Mouse (Mus musculus): ENCODE results near the gene Sh3kbp1. TPM values are rescaled to one million over a fixed set of nuclear protein-coding genes. Genes with fewer than 3 reads are reported as not detected.
"Not testable (repeated sequence)": the region's sequence is repeated elsewhere in the genome, so short reads cannot be mapped to it uniquely, and the experiment has no call there.

Sh3kbp1 gene
- polyA plus RNA-seq (2012; rRNA removed), result 31.2 and 32.0 TPM in 2 replicates

- no peak for TF ChIP-seq CTCF (IDR thresholded peaks at IDR 0.05; ENCODE audit: extremely low read depth, insufficient read depth, low read length)
- TF ChIP-seq POLR2A (IDR thresholded peaks at IDR 0.05; ENCODE audit: extremely low read depth, insufficient read depth, low read length), result no peak
- Histone ChIP-seq H3K4me3 (ENCODE audit: insufficient read depth, low read length) (peak within 1 kb of the TSS; percentile 73), H3K4me1 (ENCODE audit: control insufficient read depth, insufficient read depth, low read length) (no peaks in the 10 kb centered on the region), H3K27ac (ENCODE audit: insufficient read depth, low read length) (peak within 1 kb of the TSS; percentile 80; the same call in 1 of the 2 replicates)
These were observed at the start of gene Sh3kbp1 for GRCm38 (mm10) chrX:159626907-159627587. Gene Sh3kbp1, plus strand, starts transcription at chrX:159627272.

- H3K27ac ChIP-seq (ENCODE audit: insufficient read depth, low read length); H3K4me1 ChIP-seq (ENCODE audit: control insufficient read depth, insufficient read depth, low read length); H3K4me3 ChIP-seq (ENCODE audit: insufficient read depth, low read length): not testable (repeated sequence)
These were observed 42.3 kb upstream of the Sh3kbp1 start for GRCm38 (mm10) chrX:159584738-159585137.

DNA sequence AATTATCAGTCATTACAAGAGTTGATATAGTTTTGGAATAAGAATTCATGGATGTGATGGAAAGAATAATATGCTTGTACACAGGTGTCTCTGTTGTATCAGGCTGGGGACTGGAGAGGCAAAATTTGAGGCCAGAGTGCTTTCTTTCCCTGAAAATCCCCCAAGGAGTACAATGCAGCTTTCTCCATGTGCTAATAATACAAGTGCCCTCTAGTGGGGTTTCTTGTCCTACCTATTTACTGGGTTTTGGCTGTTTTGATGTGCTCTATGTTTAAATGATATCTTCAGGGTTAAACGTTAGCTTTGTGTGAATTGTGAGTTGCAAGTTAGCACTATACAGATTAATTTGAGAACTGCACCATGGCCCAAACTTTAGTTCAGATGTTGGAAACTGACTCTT, 35.4 kb upstream of the Sh3kbp1 start:
- no peaks in the 10 kb centered on the region for H3K4me1 ChIP-seq (ENCODE audit: control insufficient read depth, insufficient read depth, low read length)
- H3K27ac ChIP-seq (ENCODE audit: insufficient read depth, low read length), result no peak overlapping the region
- H3K4me3 ChIP-seq (ENCODE audit: insufficient read depth, low read length), result no peak overlapping the region
- TF ChIP-seq CTCF (IDR thresholded peaks at IDR 0.05; ENCODE audit: extremely low read depth, insufficient read depth, low read length) (no peak), POLR2A (IDR thresholded peaks at IDR 0.05; ENCODE audit: extremely low read depth, insufficient read depth, low read length) (no peak)

- H3K27ac ChIP-seq (ENCODE audit: insufficient read depth, low read length), result no peak overlapping the region
- H3K4me3 ChIP-seq (ENCODE audit: insufficient read depth, low read length), result no peak overlapping the region
- H3K4me1 ChIP-seq (ENCODE audit: control insufficient read depth, insufficient read depth, low read length), result no peaks in the 10 kb centered on the region
- TF ChIP-seq CTCF (IDR thresholded peaks at IDR 0.05; ENCODE audit: extremely low read depth, insufficient read depth, low read length) (no peak), POLR2A (IDR thresholded peaks at IDR 0.05; ENCODE audit: extremely low read depth, insufficient read depth, low read length) (no peak)
These were observed 29.6 kb upstream of the Sh3kbp1 start for GRCm38 (mm10) chrX:159597502-159597901.

DNA sequence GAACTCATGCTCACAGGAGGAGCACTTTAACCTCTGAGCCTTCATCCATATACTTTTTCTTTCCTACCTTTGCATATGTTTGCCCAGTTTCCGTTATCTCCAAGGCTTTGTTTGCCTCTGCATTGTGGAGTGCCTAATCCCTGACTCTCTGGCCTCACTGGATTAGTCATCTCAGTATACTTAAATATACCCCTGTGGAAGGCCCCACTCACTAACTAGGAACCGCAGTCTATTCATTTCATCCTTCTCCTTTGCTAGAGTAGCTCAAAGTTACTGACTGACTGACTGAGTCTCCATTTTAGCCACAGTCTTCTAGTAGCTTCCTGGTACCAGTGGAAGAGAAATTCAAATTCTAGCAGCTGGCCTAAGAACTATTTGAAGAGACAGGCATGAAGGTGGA, 22.2 kb upstream of the Sh3kbp1 start:
- no peak overlapping the region for H3K27ac ChIP-seq (ENCODE audit: insufficient read depth, low read length)
- TF ChIP-seq CTCF (IDR thresholded peaks at IDR 0.05; ENCODE audit: extremely low read depth, insufficient read depth, low read length) (no peak), POLR2A (IDR thresholded peaks at IDR 0.05; ENCODE audit: extremely low read depth, insufficient read depth, low read length) (no peak)
- no peak overlapping the region for H3K4me3 ChIP-seq (ENCODE audit: insufficient read depth, low read length)
- H3K4me1 ChIP-seq (ENCODE audit: control insufficient read depth, insufficient read depth, low read length), result no peaks in the 10 kb centered on the region

DNA sequence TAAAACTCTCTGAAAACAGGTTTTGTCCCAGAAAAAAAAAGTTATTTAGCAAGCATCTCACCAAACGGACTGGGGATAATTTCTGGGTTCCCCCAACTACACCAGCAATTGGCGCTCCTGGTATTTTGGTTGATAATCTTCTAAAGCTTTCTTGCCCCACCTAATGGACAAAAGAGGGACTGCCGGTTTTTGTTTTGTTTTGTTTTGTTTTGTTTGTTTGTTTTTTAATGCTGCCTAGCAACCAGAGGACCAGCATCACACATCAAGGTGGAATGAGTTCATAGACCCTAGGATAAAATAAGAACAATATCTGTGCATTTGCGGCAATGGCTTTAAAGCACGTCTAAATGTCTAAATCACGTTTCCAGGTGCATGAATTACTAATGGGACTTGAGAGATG, 20.1 kb upstream of the Sh3kbp1 start:
- H3K4me1 ChIP-seq (ENCODE audit: control insufficient read depth, insufficient read depth, low read length), result no peaks in the 10 kb centered on the region
- H3K4me3 ChIP-seq (ENCODE audit: insufficient read depth, low read length), result no peak overlapping the region
- TF ChIP-seq CTCF (IDR thresholded peaks at IDR 0.05; ENCODE audit: extremely low read depth, insufficient read depth, low read length), result no peak
- TF ChIP-seq POLR2A (IDR thresholded peaks at IDR 0.05; ENCODE audit: extremely low read depth, insufficient read depth, low read length), result no peak
- H3K27ac ChIP-seq (ENCODE audit: insufficient read depth, low read length), result no peak overlapping the region

DNA sequence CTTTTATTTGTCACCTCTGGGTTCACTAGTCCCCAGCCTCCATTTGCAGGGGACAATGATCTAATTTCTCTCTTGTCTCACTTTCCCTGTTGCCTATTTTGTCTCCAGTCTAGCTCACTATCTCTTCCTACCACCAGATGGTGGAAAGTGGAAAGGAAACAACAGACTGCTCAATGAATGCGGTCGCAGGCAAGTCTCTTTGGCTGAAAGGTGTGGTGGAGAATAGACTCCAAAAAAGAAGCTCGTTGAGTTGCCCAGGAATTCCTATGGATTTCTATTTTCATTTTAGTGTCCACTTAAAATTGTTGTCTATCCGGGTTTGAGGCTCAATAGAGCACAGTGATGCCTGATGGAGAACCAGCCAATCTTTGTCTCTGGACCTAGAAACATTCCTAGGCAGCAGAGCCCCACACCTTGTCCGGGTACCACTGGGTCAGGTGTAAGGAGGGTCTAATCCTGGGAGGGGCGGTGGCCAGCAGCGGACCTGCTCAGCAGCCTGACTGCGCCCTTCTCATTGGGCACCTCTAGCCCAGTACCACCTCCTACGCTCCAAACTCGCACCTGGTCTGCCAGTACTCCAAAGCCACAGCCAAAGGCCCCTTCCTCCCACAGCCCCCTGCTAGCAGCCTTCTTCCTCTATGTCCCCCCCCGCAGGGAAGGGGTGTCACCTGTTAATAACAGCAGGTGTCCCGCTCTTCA, 715 bp upstream of the Sh3kbp1 start:
- peak; percentile 52; the same call in 1 of the 2 replicates for TF ChIP-seq CTCF (IDR thresholded peaks at IDR 0.05; ENCODE audit: extremely low read depth, insufficient read depth, low read length)
- TF ChIP-seq POLR2A (IDR thresholded peaks at IDR 0.05; ENCODE audit: extremely low read depth, insufficient read depth, low read length), result no peak
- Histone ChIP-seq H3K27ac (ENCODE audit: insufficient read depth, low read length) (no peak overlapping the region), H3K4me3 (ENCODE audit: insufficient read depth, low read length) (peak overlapping the region; percentile 73), H3K4me1 (ENCODE audit: control insufficient read depth, insufficient read depth, low read length) (no peaks in the 10 kb centered on the region)

- Histone ChIP-seq H3K4me3 (ENCODE audit: insufficient read depth, low read length) (peak overlapping the region; percentile 73), H3K4me1 (ENCODE audit: control insufficient read depth, insufficient read depth, low read length) (no peaks in the 10 kb centered on the region), H3K27ac (ENCODE audit: insufficient read depth, low read length) (peak overlapping the region; percentile 80; the same call in 1 of the 2 replicates)
- no peak for TF ChIP-seq POLR2A (IDR thresholded peaks at IDR 0.05; ENCODE audit: extremely low read depth, insufficient read depth, low read length)
- TF ChIP-seq CTCF (IDR thresholded peaks at IDR 0.05; ENCODE audit: extremely low read depth, insufficient read depth, low read length), result no peak
These were observed 805 bp downstream of the Sh3kbp1 start for GRCm38 (mm10) chrX:159627588-159628566.

GRCm38 (mm10) chrX:159628629-159629028, 1.6 kb downstream of the Sh3kbp1 start:
- H3K4me3 ChIP-seq (ENCODE audit: insufficient read depth, low read length), result peak overlapping the region; percentile 73
- TF ChIP-seq POLR2A (IDR thresholded peaks at IDR 0.05; ENCODE audit: extremely low read depth, insufficient read depth, low read length) (no peak), CTCF (IDR thresholded peaks at IDR 0.05; ENCODE audit: extremely low read depth, insufficient read depth, low read length) (no peak)
- no peaks in the 10 kb centered on the region for H3K4me1 ChIP-seq (ENCODE audit: control insufficient read depth, insufficient read depth, low read length)
- H3K27ac ChIP-seq (ENCODE audit: insufficient read depth, low read length), result no peak overlapping the region
